ENCODE assay signal across 18 mouse cellular contexts in the genomic region with DNA sequence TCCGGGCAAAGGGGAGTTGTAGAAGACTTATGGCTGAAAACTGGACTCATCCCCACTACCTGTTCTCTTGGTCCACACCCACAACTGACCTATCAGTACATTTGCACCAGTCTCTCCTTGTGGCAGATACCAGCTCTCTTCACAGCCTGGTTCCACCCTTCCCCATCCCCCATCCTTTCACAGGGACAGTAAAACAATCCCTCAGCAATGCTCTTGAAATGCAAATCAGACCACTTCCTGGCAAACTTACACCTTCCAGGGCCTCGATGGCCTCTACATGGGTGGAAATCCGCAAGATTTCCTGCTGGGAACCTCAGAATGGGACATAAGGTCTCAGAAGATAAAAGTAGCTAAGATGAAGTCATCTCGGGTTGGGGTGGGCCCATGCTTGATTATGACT. TPM values are rescaled to one million over a fixed set of nuclear protein-coding genes. Genes with fewer than 3 reads are reported as not detected.
A peak's percentile ranks its signal among the peaks of the same experiment; 100 is the strongest.
DNase-seq lines count a peak whose midpoint lies in the region; ATAC-seq and TF ChIP-seq lines count a peak whose summit lies in the region.
"Had no signal": no experiment of that assay in that cellular context is flagged by ENCODE, and none has a peak within 500 bp of the region (broad histone marks: within the 10 kb centered on the region; RNA-seq: fewer than 3 reads in every experiment).

No protein-coding gene starts in this region.

- no peak overlapping the region for H3K27ac ChIP-seq in liver, embryonic 12.5 days
- peak overlapping the region; percentile 67 for H3K27ac ChIP-seq in CH12.LX (ENCODE audit: insufficient read depth, low read depth)
- peak overlapping the region; percentile 36; the same call in 1 of the 2 replicates for H3K27ac ChIP-seq in ES-E14 (ENCODE audit: insufficient read depth, low read depth, low read length, poor library complexity, severe bottlenecking)
- peak overlapping the region; percentile 61; the same call in 1 of the 2 replicates for H3K27ac ChIP-seq in liver, embryonic 15.5 days (replicated peaks)
- H3K27ac ChIP-seq: heart, adult 2 months; hindbrain, embryonic 13.5 days; midbrain, embryonic 13.5 days had no signal

- DNase-seq in liver (no peak), CH12.LX (ENCODE audit: extremely low read depth) (no peak), ES-E14 (ENCODE audit: low read depth, low spot score) (peak; percentile 56)
- no peak for DNase-seq in ovary, postnatal 14 days (ENCODE audit: low spot score)
- no peak for DNase-seq in adrenal gland, adult (ENCODE audit: inconsistent age in 2 of 2, low spot score in 1 of 2)
- DNase-seq: cerebellum, adult 9-11 months; heart, adult 2 months; lung, adult 18-20 months; lung, postnatal 36 days; spleen, adult 18-20 months; thymus, adult 2 months had no signal

- H3K9ac ChIP-seq in liver, embryonic 12.5 days, result peak overlapping the region; percentile 12; the same call in 1 of the 2 replicates
- no peak overlapping the region for H3K9ac ChIP-seq in CH12.LX (ENCODE audit: insufficient read depth, low read depth)
- H3K9ac ChIP-seq in ES-E14 (ENCODE audit: insufficient read depth, low read depth, low read length, poor library complexity, severe bottlenecking), result no peak overlapping the region
- H3K9ac ChIP-seq in liver, embryonic 15.5 days, result no peak overlapping the region
- H3K9ac ChIP-seq: hindbrain, embryonic 13.5 days; midbrain, embryonic 13.5 days had no signal

- peaks cover 33% of the 10 kb centered on the region for H3K4me1 ChIP-seq in liver, embryonic 12.5 days
- H3K4me1 ChIP-seq in CH12.LX (ENCODE audit: control insufficient read depth in 1 of 2, insufficient read depth in 2 of 2) (peaks cover 66 to 86% of the 10 kb centered on the region in 2 experiments), ES-E14 (ENCODE audit: control insufficient read depth in 2 of 2, insufficient read depth in 2 of 2, low read length in 2 of 2, poor library complexity in 1 of 2) (peaks cover 2 to 26% of the 10 kb centered on the region in 2 experiments; a peak in 3 of 4 replicates)
- H3K4me1 ChIP-seq in liver, embryonic 15.5 days (replicated peaks), result peaks cover 42% of the 10 kb centered on the region

- H3K9me3 ChIP-seq in liver, embryonic 12.5 days (replicated peaks), result no peaks in the 10 kb centered on the region
- H3K9me3 ChIP-seq in CH12.LX (replicated peaks; ENCODE audit: low read length) (peaks cover 4% of the 10 kb centered on the region), ES-E14 (ENCODE audit: control insufficient read depth, insufficient read depth, low read depth, low read length) (no peaks in the 10 kb centered on the region)
- no peaks in the 10 kb centered on the region for H3K9me3 ChIP-seq in liver, embryonic 15.5 days (replicated peaks)
- H3K9me3 ChIP-seq: hindbrain, embryonic 13.5 days; midbrain, embryonic 13.5 days had no signal

- TF ChIP-seq EP300 in CH12.LX (IDR thresholded peaks at IDR 0.05; ENCODE audit: low read length), result 0 out of 2 replicates have a peak, but pooled peaks have one; percentile 48

- WGBS in liver, embryonic 12.5 days (ENCODE audit: insufficient replicate concordance), result 29% methylated on average over 4 of the region's 4 CpGs
- WGBS in liver, embryonic 15.5 days (ENCODE audit: insufficient replicate concordance), result 32% methylated on average over 4 of the region's 4 CpGs

- TF ChIP-seq CTCF in CH12.LX (conservative IDR thresholded peaks at IDR 0.05 in 1 of 2, IDR thresholded peaks at IDR 0.05 in 1 of 2; ENCODE audit: low read depth in 2 of 2, low read length in 2 of 2), result no peak

- H3K79me2 ChIP-seq in CH12.LX (replicated peaks; ENCODE audit: control insufficient read depth, extremely low read depth, insufficient read depth, poor library complexity, severe bottlenecking), result peaks cover 38% of the 10 kb centered on the region

- peaks cover 20% of the 10 kb centered on the region for H3K36me3 ChIP-seq in liver, embryonic 12.5 days
- peaks cover 95 to 99% of the 10 kb centered on the region in 2 experiments for H3K36me3 ChIP-seq in CH12.LX (replicated peaks in 1 of 2; ENCODE audit: control insufficient read depth in 1 of 2, insufficient read depth in 1 of 2, low read length in 1 of 2)
- peaks cover 62% of the 10 kb centered on the region for H3K36me3 ChIP-seq in ES-E14 (ENCODE audit: control insufficient read depth, insufficient read depth, low read length, poor library complexity, severe bottlenecking)
- H3K36me3 ChIP-seq in liver, embryonic 15.5 days (replicated peaks), result peaks cover 13% of the 10 kb centered on the region; the same call in 1 of the 2 replicates
- H3K36me3 ChIP-seq: hindbrain, embryonic 13.5 days; midbrain, embryonic 13.5 days had no signal

- ATAC-seq in liver, embryonic 12.5 days, result peak; percentile 50; the same call in 1 of the 2 replicates
- ATAC-seq in liver, embryonic 15.5 days (ENCODE audit: insufficient read depth), result peak; percentile 53
- ATAC-seq: activated CD4-positive, CD25-positive, alpha-beta regulatory T cell, adult 4 months; forebrain, embryonic 16.5 days; intestine, embryonic 16.5 days; midbrain, embryonic 13.5 days had no signal

- H3K4me3 ChIP-seq in liver, embryonic 12.5 days, result no peak overlapping the region
- H3K4me3 ChIP-seq in CH12.LX (replicated peaks in 1 of 3; ENCODE audit: low read depth in 2 of 3, low read length in 2 of 3, poor library complexity in 1 of 3) (no peak overlapping the region), ES-E14 (ENCODE audit: insufficient read depth in 1 of 2, low read depth in 1 of 2, low read length in 2 of 2, poor library complexity in 1 of 2, severe bottlenecking in 1 of 2) (no peak overlapping the region)
- no peak overlapping the region for H3K4me3 ChIP-seq in liver, embryonic 15.5 days (replicated peaks)
- H3K4me3 ChIP-seq: heart, adult 2 months; hindbrain, embryonic 13.5 days; midbrain, embryonic 13.5 days had no signal

- dilution Hi-C loops in CH12.LX (cut with MboI; ENCODE audit: extremely low pct_ligation_motif_present, extremely low pct_unique_long_range_greater_than_20kb, low sequenced_read_pairs), result no loop called here

- no peak overlapping the region for H3K4me2 ChIP-seq in liver, embryonic 12.5 days
- H3K4me2 ChIP-seq in CH12.LX (ENCODE audit: insufficient read depth, low read depth, poor library complexity, severe bottlenecking), result peak overlapping the region; percentile 7; the same call in 1 of the 2 replicates
- H3K4me2 ChIP-seq in liver, embryonic 15.5 days, result peak overlapping the region; percentile 17; the same call in 1 of the 2 replicates
- H3K4me2 ChIP-seq: hindbrain, embryonic 13.5 days; midbrain, embryonic 13.5 days had no signal

- in situ Hi-C loops in CH12.LX (cut with MboI; ENCODE audit: low pct_ligation_motif_present, low pct_unique_long_range_greater_than_20kb, low sequenced_read_pairs) (loop anchor here (10.0 kb wide), 1 partner anchor 142 kb away; the partner anchor contains the start of gene Cdkn2aipnl), ES-E14 (cut with MboI; ENCODE audit: low sequenced_read_pairs in 2 of 2, unreplicated experiment in 2 of 2) (loop anchor here in 1 of 2 experiments (5.0 kb wide), 1 partner anchor 145 kb away; the partner anchor contains the start of gene Cdkn2aipnl)

- no peaks in the 10 kb centered on the region for H3K27me3 ChIP-seq in liver, embryonic 12.5 days (replicated peaks)
- no peaks in the 10 kb centered on the region for H3K27me3 ChIP-seq in CH12.LX (replicated peaks)
- H3K27me3 ChIP-seq in liver, embryonic 15.5 days, result no peaks in the 10 kb centered on the region
- H3K27me3 ChIP-seq: hindbrain, embryonic 13.5 days; midbrain, embryonic 13.5 days had no signal

- TF ChIP-seq RAD21 in CH12.LX (IDR thresholded peaks at IDR 0.05; ENCODE audit: low read depth, low read length), result no peak

- no peak for TF ChIP-seq POLR2A in CH12.LX (IDR thresholded peaks at IDR 0.05; ENCODE audit: low read depth, low read length)

TF ChIP-seq in CH12.LX, 34 proteins besides CTCF, POLR2A, EP300 and RAD21 (continues in another document):
- TF ChIP-seq GABPA (IDR thresholded peaks at IDR 0.05; ENCODE audit: insufficient replicate concordance, low read depth, low read length) (no peak), SIN3A (IDR thresholded peaks at IDR 0.05; ENCODE audit: low read length) (peak; percentile 12; the same call in 1 of the 2 replicates), MAX (IDR thresholded peaks at IDR 0.05; ENCODE audit: low read length) (no peak), SMC3 (IDR thresholded peaks at IDR 0.05; ENCODE audit: low read depth, low read length) (no peak), KAT2A (IDR thresholded peaks at IDR 0.05; ENCODE audit: insufficient replicate concordance, low read length) (no peak), ZMIZ1 (IDR thresholded peaks at IDR 0.05; ENCODE audit: low read depth, low read length) (no peak)

TF ChIP-seq in ES-E14, 5 proteins besides CTCF, POLR2A, EP300 and RAD21:
- no peak for TF ChIP-seq HCFC1 (IDR thresholded peaks at IDR 0.05; ENCODE audit: borderline replicate concordance, insufficient read depth, low read length)
- TF ChIP-seq ZNF384 (IDR thresholded peaks at IDR 0.05; ENCODE audit: low read depth, low read length), result no peak
- no peak for TF ChIP-seq ZC3H11A (IDR thresholded peaks at IDR 0.05; ENCODE audit: borderline replicate concordance, low read depth, low read length)
- TF ChIP-seq CHD2 (IDR thresholded peaks at IDR 0.05; ENCODE audit: low read depth, low read length), result no peak
- TF ChIP-seq MAFK (IDR thresholded peaks at IDR 0.05; ENCODE audit: insufficient read depth, low read depth, low read length), result no peak

RNA-seq across cellular contexts. Expression of gene Jade2, which starts 34.7 kb away (rescaled TPM):
- polyA plus RNA-seq in liver, embryonic 12.5 days (2016; fragmentation: Nextera tagmentation; extraction: Ambion mirVana), result 0.92 and 0.95 TPM in 2 replicates
- total RNA-seq in CH12.LX (2012; rRNA removed) (51.4 and 58.2 TPM in 2 replicates), CH12.LX (2014; rRNA removed) (21.9 and 25.6 TPM in 2 replicates), ES-E14 (2012; rRNA removed) (11.5 and 11.8 TPM in 2 replicates)
- 50.3 and 60.1 TPM in 2 replicates for polyA plus RNA-seq in CH12.LX (2012; ENCODE audit: insufficient read length, low read depth)
- polyA plus RNA-seq in liver, embryonic 15.5 days (2015; fragmentation: Nextera tagmentation; extraction: Ambion mirVana), result 0.69 and 0.83 TPM in 2 replicates

RNA-seq across cellular contexts. Expression of gene Sar1b, which starts 59.2 kb away (rescaled TPM):
- polyA plus RNA-seq in liver, embryonic 12.5 days (2016; fragmentation: Nextera tagmentation; extraction: Ambion mirVana), result 84.8 and 88.7 TPM in 2 replicates
- total RNA-seq in CH12.LX (2012; rRNA removed), result 79.3 and 91.9 TPM in 2 replicates
- 258 and 264 TPM in 2 replicates for total RNA-seq in CH12.LX (2014; rRNA removed)
- 129 and 171 TPM in 2 replicates for polyA plus RNA-seq in CH12.LX (2012; ENCODE audit: insufficient read length, low read depth)
- 86.0 and 86.1 TPM in 2 replicates for total RNA-seq in ES-E14 (2012; rRNA removed)
- polyA plus RNA-seq in liver, embryonic 15.5 days (2015; fragmentation: Nextera tagmentation; extraction: Ambion mirVana), result 73.7 and 77.0 TPM in 2 replicates

RNA-seq across cellular contexts. Expression of gene Sec24a, which starts 59.3 kb away (rescaled TPM):
- 9.9 and 11.0 TPM in 2 replicates for polyA plus RNA-seq in liver, embryonic 12.5 days (2016; fragmentation: Nextera tagmentation; extraction: Ambion mirVana)
- total RNA-seq in CH12.LX (2012; rRNA removed) (6.3 and 7.2 TPM in 2 replicates), CH12.LX (2014; rRNA removed) (4.6 and 5.5 TPM in 2 replicates), ES-E14 (2012; rRNA removed) (9.3 and 10.9 TPM in 2 replicates)
- polyA plus RNA-seq in CH12.LX (2012; ENCODE audit: insufficient read length, low read depth), result 12.0 and 16.8 TPM in 2 replicates
- polyA plus RNA-seq in liver, embryonic 15.5 days (2015; fragmentation: Nextera tagmentation; extraction: Ambion mirVana), result 7.0 and 7.3 TPM in 2 replicates

Comparison
In these comparisons a context has a peak if more than half of its experiments do, and no peak if none do; other contexts are left out.
1. RNA of gene Jade2, which starts 34.7 kb away (polyA plus RNA-seq): 50.3 to 60.1 TPM in CH12.LX; 0.92 to 0.95 TPM in liver, embryonic 12.5 days and 0.69 to 0.83 TPM in liver, embryonic 15.5 days; every median in the first group is over 10 times any median in the second.